8 mouse cellular contexts compared by ENCODE assay signal in genomic region chr2:30132801-30133612, GRCm38 (mm10). TPM values are rescaled to one million over a fixed set of nuclear protein-coding genes. Genes with fewer than 3 reads are reported as not detected.
DNase-seq lines count a peak whose midpoint lies in the region; ATAC-seq and TF ChIP-seq lines count a peak whose summit lies in the region.

No protein-coding gene starts in this region.

- H3K9ac ChIP-seq in kidney, embryonic 14.5 days (ENCODE audit: low read depth, low read length), result peak overlapping the region; percentile 76

- H3K27ac ChIP-seq in bone marrow macrophage, adult 2 months (ENCODE audit: insufficient read depth, low read depth, low read length), result peak overlapping the region; percentile 89
- peak overlapping the region; percentile 82; the same call in 1 of the 2 replicates for H3K27ac ChIP-seq in kidney, embryonic 14.5 days (ENCODE audit: low read depth, low read length)

- no peak for TF ChIP-seq CTCF in bone marrow macrophage, adult 2 months (IDR thresholded peaks at IDR 0.05; ENCODE audit: low read depth, low read length)

- no peak for TF ChIP-seq POLR2A in bone marrow macrophage, adult 2 months (IDR thresholded peaks at IDR 0.05; ENCODE audit: borderline replicate concordance, low read depth, low read length)

- H3K4me1 ChIP-seq in bone marrow macrophage, adult 2 months (ENCODE audit: control insufficient read depth, insufficient read depth, low read length), result peaks cover 18% of the 10 kb centered on the region
- peaks cover 15% of the 10 kb centered on the region; the same call in 1 of the 2 replicates for H3K4me1 ChIP-seq in kidney, embryonic 14.5 days (ENCODE audit: control insufficient read depth, insufficient read depth, low read length)

- peak overlapping the region; percentile 90 for H3K4me2 ChIP-seq in kidney, embryonic 14.5 days (replicated peaks; ENCODE audit: low read depth, low read length)

- H3K36me3 ChIP-seq in kidney, embryonic 14.5 days (ENCODE audit: control insufficient read depth, insufficient read depth, low read length), result peaks cover 16% of the 10 kb centered on the region

- DNase-seq in adrenal gland, adult 2 months, result peak; percentile 63
- no peak for DNase-seq in adrenal gland, adult 18-20 months (ENCODE audit: low spot score in 2 of 2)
- DNase-seq in heart, adult 9 months (ENCODE audit: low spot score in 2 of 2), result peak; percentile 47 to 63
- DNase-seq in lung, postnatal 14 days, result peak; percentile 47
- DNase-seq in layer of hippocampus, adult 18-20 months (ENCODE audit: low spot score in 2 of 2), result no peak
- no peak for DNase-seq in frontal cortex, postnatal 14 days (ENCODE audit: low spot score in 2 of 2)

- WGBS in kidney, embryonic 14.5 days, result 21% methylated on average over 16 of the region's 16 CpGs

- no peaks in the 10 kb centered on the region for H3K27me3 ChIP-seq in kidney, embryonic 14.5 days (ENCODE audit: control insufficient read depth, insufficient read depth, low read length)

- peak overlapping the region; percentile 94 for H3K4me3 ChIP-seq in bone marrow macrophage, adult 2 months (ENCODE audit: insufficient read depth, low read length)
- peak overlapping the region; percentile 87 for H3K4me3 ChIP-seq in kidney, embryonic 14.5 days (ENCODE audit: low read length)

- no peaks in the 10 kb centered on the region for H3K9me3 ChIP-seq in kidney, embryonic 14.5 days (ENCODE audit: control insufficient read depth, low read length)

- ATAC-seq in kidney, embryonic 14.5 days (ENCODE audit: low FRiP score, low TSS enrichment), result peak; percentile 18

RNA-seq across cellular contexts. Expression of gene Tbc1d13, which starts 0.5 kb away (rescaled TPM):
- total RNA-seq in adrenal gland, adult 2 months (2021), result 10 to 100 TPM; 47.8 to 55.2 TPM
- 60.2 and 69.7 TPM in 2 replicates for polyA plus RNA-seq in adrenal gland, adult 2 months (2012; rRNA removed)
- total RNA-seq in adrenal gland, adult 18-20 months (2021), result 10 to 100 TPM; 38.5 to 53.2 TPM
- 95.7 and 107 TPM in 2 replicates for polyA plus RNA-seq in bone marrow macrophage, adult 2 months (2012; ENCODE audit: insufficient read depth, insufficient read length, missing spikeins)
- polyA plus RNA-seq in kidney, embryonic 14.5 days (2014; fragmentation: Nextera tagmentation; extraction: Ambion mirVana), result 11.1 and 15.3 TPM in 2 replicates
- 10 to 100 TPM; 51.1 to 54.7 TPM for total RNA-seq in layer of hippocampus, adult 18-20 months (2021)

RNA-seq across cellular contexts. Expression of gene Zer1, which starts 8.6 kb away (rescaled TPM):
- 10 to 100 TPM; 35.0 to 40.2 TPM for total RNA-seq in adrenal gland, adult 2 months (2021)
- polyA plus RNA-seq in adrenal gland, adult 2 months (2012; rRNA removed), result 91.0 and 95.5 TPM in 2 replicates
- total RNA-seq in adrenal gland, adult 18-20 months (2021), result 10 to 100 TPM; 31.6 to 40.4 TPM
- 22.8 and 26.8 TPM in 2 replicates for polyA plus RNA-seq in bone marrow macrophage, adult 2 months (2012; ENCODE audit: insufficient read depth, insufficient read length, missing spikeins)
- 9.4 and 11.9 TPM in 2 replicates for polyA plus RNA-seq in kidney, embryonic 14.5 days (2014; fragmentation: Nextera tagmentation; extraction: Ambion mirVana)
- 100 to 1,000 TPM; 187 to 193 TPM for total RNA-seq in layer of hippocampus, adult 18-20 months (2021)

RNA-seq across cellular contexts. Expression of gene Endog, which starts 38.3 kb away (rescaled TPM):
- total RNA-seq in adrenal gland, adult 2 months (2021), result 10 to 100 TPM; 29.2 to 42.5 TPM
- 134 and 158 TPM in 2 replicates for polyA plus RNA-seq in adrenal gland, adult 2 months (2012; rRNA removed)
- total RNA-seq in adrenal gland, adult 18-20 months (2021), result 10 to 100 TPM; 34.0 to 40.6 TPM
- polyA plus RNA-seq in bone marrow macrophage, adult 2 months (2012; ENCODE audit: insufficient read depth, insufficient read length, missing spikeins), result 5.4 and 6.4 TPM in 2 replicates
- 20.3 and 22.1 TPM in 2 replicates for polyA plus RNA-seq in kidney, embryonic 14.5 days (2014; fragmentation: Nextera tagmentation; extraction: Ambion mirVana)
- total RNA-seq in layer of hippocampus, adult 18-20 months (2021), result 10 to 100 TPM; 20.7 to 24.9 TPM

RNA-seq across cellular contexts. Expression of gene Zdhhc12, which starts 39.6 kb away (rescaled TPM):
- 10 to 100 TPM; 16.2 to 18.9 TPM for total RNA-seq in adrenal gland, adult 2 months (2021)
- 120 and 123 TPM in 2 replicates for polyA plus RNA-seq in adrenal gland, adult 2 months (2012; rRNA removed)
- total RNA-seq in adrenal gland, adult 18-20 months (2021), result 10 to 100 TPM in 1 of 2 experiments, 1 to 10 TPM in 1; 9.7 to 15.6 TPM
- polyA plus RNA-seq in bone marrow macrophage, adult 2 months (2012; ENCODE audit: insufficient read depth, insufficient read length, missing spikeins), result 23.7 and 28.2 TPM in 2 replicates
- polyA plus RNA-seq in kidney, embryonic 14.5 days (2014; fragmentation: Nextera tagmentation; extraction: Ambion mirVana), result 36.3 and 40.9 TPM in 2 replicates
- 10 to 100 TPM in 1 of 2 experiments, 1 to 10 TPM in 1; 7.9 to 10.5 TPM for total RNA-seq in layer of hippocampus, adult 18-20 months (2021)

RNA-seq across cellular contexts. Expression of gene Spout1, which starts 45.3 kb away (rescaled TPM):
- 10 to 100 TPM; 18.7 to 23.6 TPM for total RNA-seq in adrenal gland, adult 2 months (2021)
- polyA plus RNA-seq in adrenal gland, adult 2 months (2012; rRNA removed), result 28.5 and 36.4 TPM in 2 replicates
- 10 to 100 TPM; 21.1 to 25.4 TPM for total RNA-seq in adrenal gland, adult 18-20 months (2021)
- 12.5 and 12.9 TPM in 2 replicates for polyA plus RNA-seq in bone marrow macrophage, adult 2 months (2012; ENCODE audit: insufficient read depth, insufficient read length, missing spikeins)
- polyA plus RNA-seq in kidney, embryonic 14.5 days (2014; fragmentation: Nextera tagmentation; extraction: Ambion mirVana), result 58.2 and 77.0 TPM in 2 replicates
- total RNA-seq in layer of hippocampus, adult 18-20 months (2021), result 10 to 100 TPM; 34.2 to 34.6 TPM

Comparison
In these comparisons a context has a peak if more than half of its experiments do, and no peak if none do; other contexts are left out.
1. DNase-seq: peak in adrenal gland, adult 2 months (single experiment), heart, adult 9 months (2 of 2) and lung, postnatal 14 days (single experiment); none in adrenal gland, adult 18-20 months (0 of 2), layer of hippocampus, adult 18-20 months (0 of 2) and frontal cortex, postnatal 14 days (0 of 2).
2. RNA of gene Zer1, which starts 8.6 kb away (total RNA-seq): 187 to 193 TPM in layer of hippocampus, adult 18-20 months; 31.6 to 40.4 TPM in adrenal gland, adult 18-20 months and 35.0 to 40.2 TPM in adrenal gland, adult 2 months; every median in the first group is over 4 times any median in the second.